Mouse (Mus musculus) stomach, embryonic 14.5 days (tissue): ENCODE measurements at regions not wholly inside any gene's neighbourhood (a gene's known extent, or its start where the extent isn't known, plus 50 kb on each side); places are given as distances from the start of the nearest gene placed in this dataset.
"Not testable (repeated sequence)": the region's sequence is repeated elsewhere in the genome, so short reads cannot be mapped to it uniquely, and the experiment has no call there.

Experiments used
- ATAC-seq: fragments of 200-750 bp; cut with Nextera tagmentation; 2 replicates; pipeline ENCODE4 v1.8.0; 2017; ENCODE audit warnings: low read depth, moderate TSS enrichment; ENCODE audit not compliant: insufficient number of reproducible peaks, insufficient read depth, low FRiP score
- H3K27ac ChIP-seq: fragments of 300-500 bp; sonication (generic); 2 replicates; pipeline ENCODE4 v1.5.1; 2014; ENCODE audit warnings: mild to moderate bottlenecking, low read length, moderate library complexity, mixed read lengths
- H3K27me3 ChIP-seq: fragments of 300-500 bp; sonication (generic); 2 replicates; pipeline ENCODE4 v1.6.1; 2014; ENCODE audit warnings: low read length, control low read depth, mixed read lengths; ENCODE audit not compliant: control insufficient read depth, insufficient read depth
- H3K36me3 ChIP-seq: fragments of 300-500 bp; sonication (generic); 2 replicates; pipeline ENCODE4 v1.6.1; 2014; ENCODE audit warnings: mild to moderate bottlenecking, control low read depth, low read length, moderate library complexity, mixed read lengths; ENCODE audit not compliant: control insufficient read depth, insufficient read depth
- H3K4me1 ChIP-seq: fragments of 300-500 bp; sonication (generic); 2 replicates; pipeline ENCODE4 v1.6.1; 2014; ENCODE audit warnings: low read length, control low read depth, mixed read lengths; ENCODE audit not compliant: control insufficient read depth, insufficient read depth
- H3K4me2 ChIP-seq: fragments of 300-500 bp; sonication (generic); replicated peaks from 2 replicates; pipeline ENCODE4 v1.6.1; 2014; ENCODE audit warnings: low read depth, low read length, control low read depth
- H3K4me3 ChIP-seq: fragments of 300-500 bp; sonication (generic); 2 replicates; pipeline ENCODE4 v1.5.1; 2014; ENCODE audit warnings: low read depth, low read length, control low read depth
- H3K9ac ChIP-seq: fragments of 300-500 bp; sonication (generic); replicated peaks from 2 replicates; pipeline ENCODE4 v1.6.1; 2014; ENCODE audit warnings: low read depth, mild to moderate bottlenecking, control low read depth, low read length, moderate library complexity, mixed read lengths
- H3K9me3 ChIP-seq: fragments of 300-500 bp; sonication (generic); 2 replicates; pipeline ENCODE4 v1.6.1; 2016; ENCODE audit warnings: low read depth, low read length, control low read depth; ENCODE audit not compliant: control insufficient read depth
- WGBS: fragments of 180-500 bp; shearing (Covaris S2); extraction: QIAGEN DNeasy Blood & Tissue Kit; methylation state at CpG from one replicate; pipeline ENCODE4 v1.1.7; 2014; 5-methylcytosine and 5-hydroxymethylcytosine counted together

GRCm38 (mm10) chr6:12814972-12815770, 66.0 kb upstream of the Thsd7a start:
- Histone ChIP-seq H3K27ac (no peak overlapping the region), H3K27me3 (no peaks in the 10 kb centered on the region), H3K9ac (no peak overlapping the region), H3K4me3 (no peak overlapping the region), H3K9me3 (no peaks in the 10 kb centered on the region), H3K4me2 (no peak overlapping the region), H3K36me3 (no peaks in the 10 kb centered on the region), H3K4me1 (no peaks in the 10 kb centered on the region)
- ATAC-seq, result no peak
- 82% methylated on average over 4 of the region's 4 CpGs for WGBS

- ATAC-seq, result peak; percentile 49; the same call in 1 of the 2 replicates
- H3K9ac ChIP-seq, result not testable (repeated sequence)
These were observed 64.6 kb upstream of the Thsd7a start for GRCm38 (mm10) chr6:12813781-12814180.

GRCm38 (mm10) chr6:12812467-12812866, 63.3 kb upstream of the Thsd7a start:
- H3K4me1 ChIP-seq, result no peaks in the 10 kb centered on the region
- no peak overlapping the region for H3K4me2 ChIP-seq
- no peak overlapping the region for H3K27ac ChIP-seq
- H3K36me3 ChIP-seq, result no peaks in the 10 kb centered on the region
- H3K4me3 ChIP-seq, result no peak overlapping the region
- H3K9ac ChIP-seq, result no peak overlapping the region
- no peaks in the 10 kb centered on the region for H3K9me3 ChIP-seq
- 92% methylated on average over 1 of the region's 1 CpGs for WGBS
- no peak for ATAC-seq
- H3K27me3 ChIP-seq, result no peaks in the 10 kb centered on the region

More at GRCm38 (mm10) chr6:12813781-12814180, 64.6 kb upstream of the Thsd7a start:
- not testable (repeated sequence) for H3K9me3 ChIP-seq, H3K4me1 ChIP-seq, H3K4me3 ChIP-seq, H3K27me3 ChIP-seq, H3K4me2 ChIP-seq, H3K27ac ChIP-seq, H3K36me3 ChIP-seq
- 48% methylated on average over 5 of the region's 5 CpGs for WGBS

- Histone ChIP-seq H3K9ac (no peak overlapping the region), H3K4me3 (no peak overlapping the region), H3K4me2 (no peak overlapping the region), H3K4me1 (no peaks in the 10 kb centered on the region), H3K36me3 (no peaks in the 10 kb centered on the region), H3K27ac (no peak overlapping the region), H3K9me3 (no peaks in the 10 kb centered on the region), H3K27me3 (no peaks in the 10 kb centered on the region)
- WGBS, result 36% methylated on average over 1 of the region's 1 CpGs
- ATAC-seq, result no peak
These were observed 62.8 kb upstream of the Thsd7a start for GRCm38 (mm10) chr6:12812036-12812435.

GRCm38 (mm10) chr6:12809601-12810000, 60.4 kb upstream of the Thsd7a start:
- Histone ChIP-seq H3K4me3 (no peak overlapping the region), H3K9ac (no peak overlapping the region), H3K4me2 (no peak overlapping the region), H3K27me3 (no peaks in the 10 kb centered on the region), H3K9me3 (no peaks in the 10 kb centered on the region), H3K27ac (no peak overlapping the region), H3K4me1 (no peaks in the 10 kb centered on the region), H3K36me3 (no peaks in the 10 kb centered on the region)
- 72% methylated on average over 5 of the region's 5 CpGs for WGBS
- no peak for ATAC-seq
